Mouse (Mus musculus): ENCODE results near the gene Mcrip1.
A peak's percentile ranks its signal among the peaks of the same experiment; 100 is the strongest.
"Not testable (repeated sequence)": the region's sequence is repeated elsewhere in the genome, so short reads cannot be mapped to it uniquely, and the experiment has no call there.

Mcrip1 gene

DNA sequence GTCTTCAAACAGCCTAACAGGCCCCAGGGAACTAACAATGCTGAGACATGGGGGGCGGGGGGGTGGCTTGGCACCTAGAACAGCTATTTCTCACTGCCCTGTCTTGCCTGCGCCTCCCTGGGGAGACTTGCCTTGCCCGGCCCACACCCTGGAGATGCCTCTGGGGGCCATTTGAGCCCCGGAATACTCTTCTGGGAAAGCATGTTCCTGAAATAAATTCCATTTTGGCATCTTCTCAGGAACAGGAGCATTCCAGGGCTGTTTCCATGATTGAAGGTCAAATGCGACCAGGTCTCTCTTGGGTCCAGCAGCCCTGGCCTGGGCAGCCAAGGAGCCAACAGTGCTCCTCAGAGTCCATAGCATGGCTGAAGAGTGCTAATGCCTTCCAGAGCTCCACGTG, 7.2 kb downstream of the Mcrip1 start:
- no peak for DNase-seq (ENCODE audit: low read depth)

DNA sequence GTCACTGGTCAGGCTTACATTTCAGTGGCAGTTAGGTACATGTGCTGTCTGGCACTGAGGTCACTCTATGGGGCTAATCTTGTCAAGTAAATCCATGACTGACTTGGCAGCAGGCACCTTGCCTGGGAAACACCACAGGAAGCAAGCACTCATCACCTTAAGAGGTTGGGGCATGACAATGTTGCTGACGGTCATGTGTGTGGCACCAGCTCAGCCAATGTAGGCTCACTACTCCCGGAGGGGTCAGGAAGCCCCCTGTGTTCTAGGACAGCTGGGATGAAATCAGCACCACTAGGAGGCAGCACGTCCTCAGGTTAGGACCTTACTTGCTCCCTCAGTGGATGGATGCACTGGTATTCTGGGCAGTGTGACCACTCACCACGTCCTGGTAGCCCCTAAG, 7.6 kb downstream of the Mcrip1 start:
- no peak for DNase-seq (ENCODE audit: low read depth)

DNA sequence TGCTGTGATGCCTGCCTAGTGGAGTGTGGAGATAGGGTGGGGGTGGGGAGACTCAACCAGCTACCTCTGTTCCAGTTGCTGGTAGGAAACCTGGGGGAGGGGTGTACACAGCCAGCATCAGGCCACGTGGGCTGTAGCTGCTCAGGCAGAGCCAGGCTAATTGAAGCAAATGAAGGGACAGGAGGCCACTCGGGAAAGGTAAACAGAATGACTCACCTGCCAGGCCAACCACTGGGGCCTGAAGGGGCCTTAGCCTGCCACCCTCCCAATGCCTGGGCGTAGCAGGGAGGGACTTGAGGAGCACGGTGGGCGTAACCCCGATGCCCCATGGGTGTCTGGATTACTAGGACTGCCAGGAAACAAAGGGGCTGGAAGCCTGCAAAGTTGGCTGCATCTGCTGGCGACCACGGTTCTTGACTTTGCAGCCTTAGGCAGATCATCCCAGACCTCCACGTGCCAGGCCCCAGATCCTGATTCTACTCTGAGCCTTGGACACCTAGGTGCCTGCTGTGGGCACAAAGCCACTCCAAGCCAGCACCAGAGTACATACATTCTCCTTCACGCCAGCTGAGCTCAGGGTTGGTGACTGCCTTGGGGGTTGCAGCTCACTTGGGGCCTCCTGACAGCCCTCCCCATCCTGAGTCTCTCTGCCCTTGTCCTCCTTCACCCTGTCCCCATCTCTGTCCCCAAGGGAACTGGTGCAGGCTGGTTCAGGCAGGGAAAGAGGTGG, 10.1 kb downstream of the Mcrip1 start:
- no peak for DNase-seq (ENCODE audit: low read depth)

DNA sequence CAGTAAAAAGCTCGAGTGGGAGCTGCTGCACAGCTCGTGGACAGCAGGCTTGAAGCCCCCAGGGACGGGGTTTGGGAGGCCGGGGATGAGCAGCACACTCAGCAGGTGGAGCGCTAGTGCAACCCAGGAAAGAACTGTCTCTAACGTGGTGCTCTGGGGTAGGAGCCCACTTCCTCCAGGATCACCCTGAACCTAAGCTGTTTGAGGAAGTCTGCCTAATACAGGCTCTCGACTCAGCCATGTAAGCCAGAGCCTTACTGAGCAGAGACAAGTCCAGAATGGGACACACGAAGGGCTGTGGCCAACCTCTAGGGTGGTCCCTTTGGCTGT, 10.6 kb downstream of the Mcrip1 start:
- no peak for DNase-seq (ENCODE audit: low read depth)

DNA sequence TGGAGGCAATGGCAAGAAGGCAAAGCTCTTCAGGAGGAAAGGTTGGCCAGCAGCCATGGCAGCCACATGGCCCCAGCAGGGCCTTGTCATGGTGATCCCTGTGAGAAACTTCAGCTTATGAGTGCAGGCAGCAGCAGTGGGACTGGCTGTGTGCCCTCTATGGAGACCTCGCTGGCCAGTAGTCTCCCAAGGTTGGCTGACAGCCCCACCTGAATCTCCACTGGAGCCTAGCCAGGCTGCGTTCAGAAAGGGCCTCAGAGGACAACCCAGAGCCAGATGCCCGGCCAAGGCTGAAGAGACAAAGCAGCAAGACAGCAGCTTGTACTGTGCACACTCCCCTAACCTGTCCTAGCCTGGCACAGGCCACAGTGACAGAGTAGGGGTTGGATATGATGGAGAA, 11.0 kb downstream of the Mcrip1 start:
- DNase-seq (ENCODE audit: low read depth), result no peak

DNA sequence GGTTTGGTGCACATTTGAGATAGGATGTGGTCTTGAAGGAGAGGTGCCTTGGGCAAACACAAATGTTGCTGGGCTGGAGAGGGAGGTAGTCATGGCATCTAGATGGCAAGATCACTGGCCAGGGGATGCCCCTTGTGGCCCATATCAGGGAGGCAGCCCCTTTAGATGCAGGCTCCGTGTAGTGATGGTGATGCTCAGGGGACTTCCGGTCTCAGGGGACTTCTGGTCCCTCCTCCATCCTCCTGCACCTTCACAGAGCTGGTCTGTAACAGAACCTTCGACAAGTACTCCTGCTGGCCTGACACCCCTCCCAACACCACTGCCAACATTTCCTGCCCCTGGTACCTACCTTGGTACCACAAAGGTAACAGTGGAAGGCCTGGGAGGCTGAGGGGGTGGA, 13.7 kb downstream of the Mcrip1 start:
- DNase-seq (ENCODE audit: low read depth), result no peak

DNA sequence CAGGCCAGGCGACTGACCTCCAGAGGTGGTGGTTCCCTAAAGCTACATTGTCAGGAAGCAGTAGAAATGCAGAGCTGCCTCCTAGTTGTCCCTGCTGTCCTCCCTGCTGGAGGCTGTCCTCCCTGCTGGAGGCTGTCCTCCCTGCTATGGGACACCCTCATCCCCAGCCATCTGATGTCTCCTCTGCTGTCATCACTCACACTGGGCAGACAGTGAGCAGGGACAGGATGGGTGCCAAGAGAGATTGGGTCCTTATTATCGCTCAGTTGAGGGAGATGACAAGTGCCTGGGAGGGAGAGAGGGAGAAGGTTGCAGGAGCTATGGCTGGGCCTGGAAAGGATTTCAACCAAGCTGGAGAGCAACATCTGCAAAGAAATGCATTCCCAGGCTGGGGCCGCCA, 14.4 kb downstream of the Mcrip1 start:
- DNase-seq (ENCODE audit: low read depth), result no peak

DNA sequence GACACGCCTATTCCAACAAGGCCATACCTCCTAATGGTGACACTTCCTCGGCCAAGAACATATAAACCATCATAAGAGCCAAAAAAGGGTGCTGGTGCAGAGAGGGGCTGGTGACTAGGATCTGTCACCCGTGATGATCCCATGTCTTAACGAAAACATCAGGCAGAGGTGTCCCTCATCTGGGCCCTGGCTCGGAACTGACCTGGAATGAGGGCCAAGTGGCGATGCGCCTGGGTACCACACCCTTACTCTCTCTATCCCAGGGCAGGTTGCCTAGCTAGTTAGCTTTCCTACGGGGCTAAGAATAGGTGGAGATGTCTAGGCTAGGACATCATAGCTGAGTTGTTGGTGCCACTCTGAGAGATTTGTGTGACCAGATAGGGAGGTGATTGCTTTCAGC, 15.4 kb downstream of the Mcrip1 start:
- no peak for DNase-seq (ENCODE audit: low read depth)

DNA sequence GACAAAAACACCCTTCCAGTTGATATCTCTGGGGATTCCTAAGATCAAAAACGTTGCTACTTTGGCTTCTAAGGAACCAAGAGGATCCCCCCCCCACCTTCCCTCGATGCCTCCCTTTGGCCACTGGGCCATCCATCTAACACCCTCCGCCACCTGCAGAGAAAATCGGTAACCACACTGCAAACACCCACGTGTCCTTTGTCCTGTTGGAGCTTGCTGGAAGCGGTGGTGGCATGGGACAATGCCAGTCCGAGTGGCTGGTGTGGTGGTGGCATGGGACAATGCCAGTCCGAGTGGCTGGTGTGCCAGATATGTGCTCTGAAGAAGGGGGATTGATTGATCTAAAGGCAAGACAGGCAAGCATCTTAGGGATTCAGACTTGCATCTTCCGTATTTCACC, 17.9 kb downstream of the Mcrip1 start:
- no peak for DNase-seq (ENCODE audit: low read depth)

DNA sequence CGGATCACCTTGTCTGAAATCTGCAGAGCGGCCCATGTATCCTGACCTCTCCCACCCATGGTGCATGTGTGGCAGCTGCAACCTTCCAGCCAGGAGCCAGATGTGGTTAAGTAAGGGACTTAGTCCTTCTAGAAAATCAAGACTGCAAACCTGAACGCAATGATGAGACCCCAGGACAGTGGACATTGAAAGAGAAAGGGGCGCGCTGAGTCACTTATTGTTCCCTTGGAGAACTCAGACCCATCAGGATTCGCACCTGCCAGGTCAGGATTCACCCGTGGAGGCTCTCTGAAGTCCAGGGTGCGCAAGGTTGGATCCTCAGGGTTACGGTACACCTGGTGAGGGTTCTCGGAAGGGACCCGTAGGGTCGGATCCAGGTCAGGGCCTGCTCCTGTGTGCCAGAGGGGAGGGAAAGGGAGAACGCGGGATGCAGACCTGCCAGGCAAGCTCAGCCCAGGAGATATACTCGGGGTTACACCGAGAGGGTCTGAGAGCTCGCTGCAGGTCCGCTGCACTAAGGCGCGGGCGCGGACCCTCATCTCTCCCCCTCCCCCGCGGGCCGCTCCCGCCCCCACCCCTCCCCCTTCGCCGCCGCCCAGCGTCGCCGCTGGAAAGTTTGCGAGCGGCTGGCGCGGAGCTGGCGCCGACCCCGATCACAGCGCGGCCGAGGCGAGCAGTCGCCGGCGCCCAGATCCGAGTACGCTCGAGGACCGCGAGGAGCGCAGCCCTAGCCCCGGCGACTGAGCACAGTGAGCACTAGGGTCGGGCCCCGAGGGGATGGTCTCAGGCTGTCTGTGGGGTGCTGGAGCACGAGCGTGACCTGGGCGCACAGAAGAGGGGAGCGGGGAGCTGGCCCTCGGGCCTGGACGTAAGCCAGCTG, 19.2 kb downstream of the Mcrip1 start, which contains the start of gene Gcgr:
Gene Gcgr (plus strand): TSS at position 615 of the 880 bp plus-strand sequence.
- no peak for DNase-seq (ENCODE audit: low read depth)

DNA sequence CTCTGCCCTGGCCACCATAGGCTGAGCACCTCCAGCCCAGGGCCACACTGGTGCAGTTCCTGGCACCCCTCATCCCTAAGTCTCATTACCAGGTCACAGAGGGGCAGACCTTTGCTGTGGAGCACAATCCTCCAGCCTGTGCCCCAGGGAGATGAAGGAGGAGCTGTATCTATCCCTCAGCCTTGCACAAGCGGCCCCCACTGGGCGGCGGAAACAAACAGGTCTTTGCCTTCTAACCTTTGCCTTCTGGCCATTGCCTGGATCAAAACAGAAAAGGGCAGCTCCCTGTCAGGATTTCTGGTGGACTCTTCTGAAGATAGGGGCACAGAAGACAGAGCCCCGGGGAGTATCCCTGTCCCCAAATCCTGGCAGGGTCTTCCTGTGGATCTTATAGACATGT, 20.6 kb downstream of the Mcrip1 start:
- DNase-seq (ENCODE audit: low read depth), result no peak

DNA sequence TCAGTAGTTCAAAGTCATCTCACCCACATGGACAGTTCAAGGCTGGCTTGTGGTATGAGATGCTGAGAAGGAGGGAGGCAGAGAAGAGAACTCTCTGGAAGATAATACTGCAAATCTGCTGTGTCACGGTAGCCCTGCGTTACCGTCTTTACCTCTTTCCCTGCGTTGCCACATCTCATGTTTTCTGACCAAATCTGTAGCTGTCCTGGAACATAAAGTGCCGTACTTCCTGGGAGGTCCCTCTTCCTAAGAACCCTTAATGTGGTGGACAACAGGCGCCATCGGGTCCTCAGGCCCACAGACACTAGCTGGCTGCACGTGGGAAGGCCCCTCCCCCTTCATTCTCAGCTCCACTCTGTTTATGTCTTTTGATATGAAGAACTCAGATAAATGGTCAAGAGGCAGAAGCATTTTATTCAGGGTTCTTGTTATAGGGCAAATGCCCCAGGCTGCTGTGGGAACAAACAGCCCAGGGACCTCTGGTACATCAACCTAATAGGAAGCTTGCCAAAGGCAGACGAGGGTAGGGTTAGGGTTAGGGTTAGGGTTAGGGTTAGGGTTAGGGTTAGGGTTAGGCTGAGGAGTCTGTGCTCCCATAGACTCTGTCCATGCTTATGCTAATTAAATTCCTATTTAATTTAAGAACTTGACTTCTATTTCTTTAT, 21.7 kb downstream of the Mcrip1 start:
- no peak for DNase-seq (ENCODE audit: low read depth)

DNA sequence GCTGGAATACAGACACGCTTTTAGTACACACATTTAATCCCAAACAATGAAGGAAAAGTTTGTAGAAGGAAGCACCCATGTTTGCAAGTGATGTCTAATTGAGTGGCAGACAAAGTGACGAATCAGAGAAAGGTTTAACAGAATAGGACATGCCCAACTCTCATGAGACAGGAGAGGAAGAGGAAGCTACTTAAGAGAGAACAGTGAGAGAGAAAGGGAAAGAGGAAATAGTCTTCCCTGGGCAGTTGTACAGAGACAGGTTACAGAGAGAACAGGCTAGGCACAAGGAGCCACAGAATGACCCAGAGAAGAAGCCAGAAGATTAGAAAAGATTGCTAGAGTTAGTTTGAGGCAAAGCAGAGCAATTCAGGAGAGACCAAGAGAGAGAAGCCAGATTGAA, 23.6 kb downstream of the Mcrip1 start:
- DNase-seq (ENCODE audit: low read depth), result peak; percentile 50

DNA sequence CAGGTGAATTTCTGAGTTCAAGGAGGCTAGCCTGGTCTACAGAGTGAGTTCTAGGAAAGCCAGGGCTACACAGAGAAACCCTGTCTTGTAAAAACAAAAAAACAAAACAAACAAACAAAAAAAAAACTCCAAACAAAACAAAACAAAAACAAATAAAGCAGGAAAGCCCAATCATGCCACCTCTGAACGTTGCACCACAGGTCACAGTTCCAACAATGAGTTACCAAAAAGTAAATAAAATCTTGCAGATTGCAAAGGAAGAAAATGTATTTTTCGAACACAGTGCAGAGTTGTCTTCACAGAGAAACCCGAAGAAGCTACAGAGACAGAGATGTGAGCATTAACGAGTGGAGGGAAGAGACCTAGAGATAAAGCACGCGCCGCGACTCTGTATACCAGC, 26.9 kb downstream of the Mcrip1 start:
- DNase-seq (ENCODE audit: low read depth), result no peak

DNA sequence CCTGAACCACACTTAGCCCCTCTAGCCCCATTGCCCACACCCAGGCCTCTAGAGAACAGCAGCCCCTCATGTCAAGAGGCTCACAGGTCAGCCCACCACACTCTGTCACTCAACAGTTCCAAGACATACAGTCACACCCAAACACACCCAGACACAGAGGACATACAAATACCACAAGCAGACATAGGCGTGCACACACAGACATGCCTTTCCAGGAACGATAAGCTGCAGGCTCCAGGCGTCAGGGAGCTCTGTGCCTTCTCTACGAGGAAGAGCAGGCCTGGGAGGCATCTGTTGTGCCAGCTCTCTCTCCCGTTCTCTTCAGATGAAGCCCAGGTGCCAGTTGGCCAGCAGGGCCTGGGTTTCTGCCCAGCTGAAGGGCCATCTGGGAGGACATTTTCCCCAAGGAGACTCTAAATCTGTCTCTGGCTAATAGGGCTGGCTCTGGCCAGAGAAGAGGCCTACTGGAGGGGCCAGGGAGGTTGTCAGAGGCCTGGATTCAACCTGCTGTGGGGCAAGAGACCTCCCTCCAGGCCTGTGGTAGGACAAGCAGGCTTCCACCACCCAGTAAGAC, 28.5 kb downstream of the Mcrip1 start:
- DNase-seq (ENCODE audit: low read depth), result no peak

DNA sequence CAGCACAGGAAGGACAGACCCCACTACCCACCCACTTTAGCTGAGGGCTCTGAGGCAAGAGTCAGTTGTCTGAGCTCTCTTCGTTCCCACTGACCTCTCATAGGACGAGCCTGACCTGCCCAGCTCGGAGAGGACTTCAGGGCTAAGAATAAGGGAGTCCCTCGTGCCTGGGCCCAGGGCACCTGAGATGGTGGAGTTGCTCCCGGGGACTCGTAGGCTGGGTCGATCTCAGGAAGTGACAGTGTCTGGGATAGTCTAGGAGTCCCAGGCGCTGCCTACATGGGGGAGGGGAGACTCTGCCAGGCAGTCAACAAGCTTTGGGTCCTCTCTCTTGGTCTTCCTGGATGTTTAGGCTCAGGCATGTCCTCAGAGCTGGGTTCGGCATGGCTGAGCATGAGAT, 29.0 kb downstream of the Mcrip1 start:
- DNase-seq (ENCODE audit: low read depth), result no peak

DNA sequence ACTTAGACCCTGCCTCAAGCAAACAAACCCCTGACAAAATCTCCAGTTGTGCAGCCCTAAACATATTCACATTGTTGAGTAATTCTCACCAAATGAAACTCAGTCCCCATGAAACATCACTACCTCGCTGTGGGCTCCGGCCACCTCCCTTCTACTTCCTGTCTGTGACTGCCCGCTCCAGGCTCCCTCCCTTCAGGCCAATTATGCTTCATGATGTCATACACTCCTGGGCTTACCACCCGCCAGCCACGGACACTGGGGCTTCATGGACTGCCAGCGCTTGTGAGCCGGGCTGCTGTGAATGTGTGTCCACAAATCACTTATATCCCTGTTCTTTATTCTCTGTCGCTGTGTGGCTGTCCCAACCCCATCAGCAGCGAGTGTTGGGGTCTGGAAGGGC, 29.8 kb downstream of the Mcrip1 start:
- no peak for DNase-seq (ENCODE audit: low read depth)

DNA sequence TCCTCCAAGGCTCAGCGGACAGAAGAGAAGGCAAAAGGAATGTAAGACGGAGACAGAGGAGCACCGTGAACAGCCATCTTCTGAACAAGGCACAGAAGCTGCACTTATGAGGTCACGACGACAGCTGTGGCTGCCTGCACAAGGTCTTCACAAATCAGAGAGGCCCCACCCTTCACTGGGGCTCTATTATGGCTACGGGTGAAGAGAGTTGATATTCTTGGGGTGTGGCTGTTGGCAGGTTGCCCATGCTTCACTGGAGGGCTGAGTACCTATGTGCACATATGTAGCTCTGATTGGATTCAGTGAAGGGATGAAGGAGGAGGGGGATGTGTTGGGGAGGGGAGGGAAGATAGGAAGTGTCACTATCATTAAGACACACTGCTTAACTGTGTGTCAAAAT, 31.0 kb downstream of the Mcrip1 start:
- DNase-seq (ENCODE audit: low read depth), result no peak

DNA sequence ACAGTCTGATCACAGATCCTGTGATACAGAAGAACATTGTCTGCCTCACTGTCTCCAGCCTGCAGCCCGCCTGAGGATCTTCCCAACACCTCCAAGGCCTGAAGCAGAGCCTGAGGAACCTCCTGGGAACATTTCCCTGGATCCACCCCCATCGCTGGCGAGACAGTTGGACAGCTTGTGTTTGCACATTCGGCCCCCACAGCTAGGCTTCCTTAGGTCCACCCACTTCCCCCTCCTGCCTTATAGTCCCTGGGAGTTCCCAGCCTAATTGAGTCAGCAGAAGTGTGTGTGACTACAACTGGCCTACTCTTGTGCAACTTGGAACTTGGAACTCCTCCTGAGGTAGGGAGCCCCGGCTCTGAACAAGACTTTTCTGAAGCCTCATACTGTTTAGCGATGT, 31.5 kb downstream of the Mcrip1 start:
- DNase-seq (ENCODE audit: low read depth), result no peak

DNA sequence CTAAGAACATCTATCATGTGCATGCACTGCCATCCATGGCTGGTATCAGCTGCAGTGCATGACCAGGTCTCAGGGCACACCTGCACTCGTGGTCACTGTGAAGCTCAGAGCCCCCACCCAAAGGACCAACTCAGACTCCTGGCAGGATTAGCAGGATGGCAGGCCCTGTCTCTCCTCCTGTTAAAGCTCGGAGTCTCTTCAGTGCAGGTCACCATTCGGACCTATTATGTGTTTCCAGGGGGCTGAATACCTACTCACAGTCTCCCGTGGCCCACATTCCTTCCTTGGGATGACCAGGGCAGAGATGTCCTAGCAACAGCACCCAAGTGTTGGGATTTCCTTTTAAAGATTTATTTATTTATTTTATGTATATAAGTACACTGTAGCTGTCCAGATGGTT, 32.4 kb downstream of the Mcrip1 start:
- no peak for DNase-seq (ENCODE audit: low read depth)

DNA sequence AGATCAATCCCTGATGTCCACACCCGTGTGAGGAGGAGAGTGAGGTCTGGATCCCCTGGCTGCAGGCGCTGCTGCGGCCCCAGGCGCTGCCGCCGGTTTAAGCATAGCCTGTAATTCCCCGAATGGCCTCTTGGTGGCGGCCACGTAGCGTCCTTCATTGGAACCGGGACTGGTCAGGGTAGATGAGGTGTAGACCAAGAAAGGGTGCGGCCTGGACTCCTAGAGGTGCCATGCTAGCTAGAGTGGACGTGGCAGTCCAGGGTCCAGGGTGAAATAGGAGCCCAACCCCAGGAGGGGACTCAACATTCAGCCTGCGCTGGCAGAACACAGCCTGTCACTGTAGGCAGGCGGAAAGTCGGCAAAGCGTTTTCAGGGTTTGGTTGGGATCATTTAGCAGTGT, 33.9 kb downstream of the Mcrip1 start:
- peak; percentile 86 for DNase-seq (ENCODE audit: low read depth)

DNA sequence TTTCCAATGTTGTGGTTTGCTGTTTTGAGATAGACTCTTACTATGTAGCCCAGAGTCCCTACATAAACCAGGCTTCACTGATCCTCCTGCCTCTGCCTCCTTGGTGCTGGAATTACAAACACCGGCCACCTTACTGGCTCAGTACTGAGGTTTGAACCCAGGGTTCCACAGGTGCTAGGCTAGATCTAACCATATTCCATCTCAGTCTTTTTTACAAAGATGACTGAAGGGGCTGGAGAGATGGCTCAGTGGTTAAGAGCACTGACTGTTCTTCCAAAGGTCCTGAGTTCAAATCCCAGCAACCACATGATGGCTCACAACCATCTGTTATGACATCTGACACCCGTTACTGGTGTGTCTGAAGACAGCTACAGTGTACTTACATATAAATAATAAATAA, 35.3 kb downstream of the Mcrip1 start:
- DNase-seq (ENCODE audit: low read depth), result not testable (repeated sequence)

Measured in induced T-regulatory cell, adult 2 months (primary cell).